Mouse (Mus musculus): ENCODE measurements around the gene Ablim1.

The Ablim1 gene

DNA sequence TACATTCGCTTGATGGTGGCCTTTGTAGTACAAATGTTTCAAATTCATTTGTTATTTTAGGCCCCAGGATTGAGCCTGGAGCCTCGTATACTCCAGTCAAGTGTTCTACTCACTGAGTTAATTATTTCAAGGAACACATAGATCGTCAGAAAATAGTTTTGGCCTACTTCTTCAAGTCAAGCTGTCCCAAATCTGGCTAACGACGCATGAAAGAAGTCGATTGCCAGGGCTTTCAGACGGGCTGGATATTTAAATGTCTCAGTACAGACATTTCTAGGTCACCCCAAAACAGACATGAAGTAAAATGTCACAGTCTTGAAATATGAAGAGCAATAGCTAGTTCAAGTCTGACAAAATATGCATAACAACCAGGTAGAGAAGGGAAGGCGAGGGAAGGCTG lies 261.8 kb downstream of the Ablim1 start:
- DNase-seq: no peak

DNA sequence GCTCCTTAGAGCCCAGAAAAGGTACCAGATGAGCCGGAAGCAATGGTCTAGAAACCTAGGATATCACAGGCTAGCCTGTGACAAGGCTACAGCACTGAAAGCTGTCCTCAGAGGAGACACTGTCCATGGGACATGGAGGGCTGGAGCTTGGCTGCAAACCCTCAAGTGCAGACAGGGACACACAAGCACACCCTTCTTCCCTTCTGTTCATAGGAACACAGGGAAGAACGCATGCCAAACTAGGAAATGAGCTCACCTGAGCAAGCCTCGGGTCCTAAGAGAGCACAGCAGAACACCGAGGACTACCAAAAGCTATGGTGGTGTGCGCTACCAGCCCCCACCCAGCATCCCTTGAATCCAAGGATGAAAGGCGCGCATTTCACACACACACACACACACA lies 262.7 kb downstream of the Ablim1 start:
- DNase-seq: no peak

DNA sequence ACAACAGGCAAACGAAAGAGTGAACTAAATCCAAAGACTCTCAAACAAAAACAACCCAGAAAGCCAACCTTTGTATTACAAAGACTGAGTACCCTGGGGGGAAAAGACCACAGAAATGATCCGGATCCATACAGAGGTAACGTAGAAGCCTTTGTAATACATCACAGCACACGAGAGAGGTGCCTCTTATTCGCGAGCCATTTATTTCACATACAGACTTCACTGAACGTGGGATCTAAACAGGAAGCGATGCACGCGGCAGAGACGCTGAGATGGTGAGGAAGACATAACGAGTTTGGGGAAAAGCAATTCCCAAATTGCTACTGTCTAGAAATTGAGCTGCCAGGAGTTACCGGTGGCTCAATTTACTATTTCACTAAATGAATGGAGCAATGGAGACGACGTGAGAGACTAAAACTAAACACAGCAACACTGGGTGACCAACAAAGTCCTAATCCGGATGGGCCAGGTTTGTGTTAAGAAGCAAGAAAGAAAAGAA lies 265.1 kb downstream of the Ablim1 start:
- DNase-seq: no peak

DNA sequence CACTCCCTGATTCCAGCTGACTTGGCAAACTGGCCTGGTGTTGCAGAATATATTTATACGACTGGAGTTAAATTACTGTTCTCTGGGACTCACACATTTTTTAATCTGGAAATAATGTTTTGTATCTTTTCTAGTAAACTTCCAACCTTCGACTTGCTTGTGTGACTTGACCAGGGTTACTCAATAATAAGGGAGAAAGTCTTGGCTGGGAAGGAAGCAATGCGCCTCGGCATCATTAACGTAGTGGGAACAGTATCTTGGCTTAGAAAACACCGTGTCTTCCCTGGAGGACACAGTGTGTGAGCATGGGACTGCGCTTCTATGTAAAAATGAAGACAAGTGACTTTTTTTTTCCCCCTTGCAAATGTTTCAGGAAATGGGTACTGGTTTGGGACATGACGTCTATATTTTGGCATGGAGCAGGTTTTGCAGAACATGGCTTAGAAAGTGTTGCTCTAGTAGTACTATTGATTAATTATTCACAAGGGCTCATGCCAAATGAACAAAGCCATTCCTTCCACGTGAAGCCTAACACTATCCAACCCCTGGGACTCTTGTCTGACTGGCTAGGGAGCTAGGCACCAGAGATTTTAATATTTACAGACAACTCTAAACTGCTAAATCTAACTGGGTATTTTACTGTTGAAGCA lies 266.9 kb downstream of the Ablim1 start:
- DNase-seq: no peak

DNA sequence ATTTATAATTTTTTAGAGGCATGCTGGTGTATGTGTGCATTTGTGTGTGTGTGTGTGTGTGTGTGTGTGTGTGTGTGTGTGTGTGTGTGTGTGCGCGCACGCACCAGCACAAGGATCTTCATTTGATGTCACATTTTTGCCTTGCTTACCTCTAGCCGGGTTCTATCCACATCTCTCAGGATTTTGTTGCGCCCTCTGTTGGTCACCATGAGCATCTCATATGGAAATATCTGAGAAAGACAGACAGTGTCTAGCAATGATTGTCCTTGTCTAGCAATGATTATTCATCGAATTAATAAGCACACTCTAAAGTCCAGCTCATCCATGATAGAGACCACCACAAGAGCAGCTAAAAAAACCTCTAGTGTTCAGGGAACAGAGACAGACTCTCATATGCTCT lies 275.5 kb downstream of the Ablim1 start:
- DNase-seq: peak; percentile 42 to 51

DNA sequence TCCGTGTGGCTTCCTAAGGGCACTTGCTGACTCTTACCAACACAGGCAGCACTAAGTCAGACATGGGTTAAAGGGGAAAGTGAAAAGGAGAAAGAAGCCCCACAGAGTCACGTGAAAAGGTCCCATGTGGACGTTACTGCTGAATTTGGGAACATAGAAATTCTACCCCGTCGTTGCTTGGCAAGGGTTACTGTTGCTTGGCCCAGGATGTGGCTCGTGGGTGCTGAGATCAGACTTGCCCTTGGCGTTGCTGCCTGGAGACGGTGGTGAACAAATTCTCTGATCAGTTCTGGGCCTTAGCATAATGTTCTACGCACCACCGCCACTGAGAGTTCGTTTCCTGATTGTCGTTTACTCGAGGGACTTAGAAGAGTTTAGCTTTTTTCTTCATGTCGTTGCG lies 277.9 kb downstream of the Ablim1 start:
- no peak for DNase-seq

DNA sequence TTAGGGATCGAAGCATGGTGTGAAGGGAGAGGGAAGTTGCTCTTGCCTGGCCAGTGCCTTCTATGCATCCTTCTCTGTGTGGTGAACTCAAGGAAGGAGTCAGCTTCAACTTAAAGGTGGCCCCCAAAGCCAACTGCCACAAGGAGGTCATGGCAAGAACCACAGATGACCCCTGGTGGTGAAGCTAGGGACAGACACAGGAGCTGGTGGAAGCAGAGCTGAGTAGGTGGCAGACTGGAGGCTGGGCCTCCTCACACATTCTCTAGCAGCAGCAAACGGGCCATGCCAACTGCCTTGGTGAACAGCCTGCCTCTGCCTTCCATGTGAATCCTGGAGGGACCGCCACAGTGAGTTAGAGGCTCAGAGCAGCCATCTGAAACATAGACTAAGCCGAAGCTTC lies 283.1 kb downstream of the Ablim1 start:
- peak; percentile 64 to 65 for DNase-seq

DNA sequence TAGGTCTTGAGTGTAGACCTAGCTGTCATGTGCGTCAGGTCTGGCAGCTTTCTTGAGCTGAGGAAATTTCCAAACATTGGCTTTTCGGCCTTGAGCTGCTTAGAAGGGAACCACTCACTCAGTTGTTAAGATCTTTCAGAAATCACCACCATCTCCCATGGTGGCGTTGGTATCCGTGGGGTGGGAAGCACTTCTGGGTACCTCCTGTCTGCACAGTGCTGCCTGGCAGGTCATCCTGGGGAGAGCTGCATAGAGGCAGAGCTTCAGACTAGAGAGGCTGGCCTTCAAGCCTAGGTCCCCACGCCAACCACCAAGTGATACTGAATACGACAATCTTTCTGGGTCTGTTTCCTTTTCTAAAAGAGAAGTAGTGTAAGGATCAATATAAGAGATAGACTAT lies 285.3 kb downstream of the Ablim1 start:
- no peak for DNase-seq

DNA sequence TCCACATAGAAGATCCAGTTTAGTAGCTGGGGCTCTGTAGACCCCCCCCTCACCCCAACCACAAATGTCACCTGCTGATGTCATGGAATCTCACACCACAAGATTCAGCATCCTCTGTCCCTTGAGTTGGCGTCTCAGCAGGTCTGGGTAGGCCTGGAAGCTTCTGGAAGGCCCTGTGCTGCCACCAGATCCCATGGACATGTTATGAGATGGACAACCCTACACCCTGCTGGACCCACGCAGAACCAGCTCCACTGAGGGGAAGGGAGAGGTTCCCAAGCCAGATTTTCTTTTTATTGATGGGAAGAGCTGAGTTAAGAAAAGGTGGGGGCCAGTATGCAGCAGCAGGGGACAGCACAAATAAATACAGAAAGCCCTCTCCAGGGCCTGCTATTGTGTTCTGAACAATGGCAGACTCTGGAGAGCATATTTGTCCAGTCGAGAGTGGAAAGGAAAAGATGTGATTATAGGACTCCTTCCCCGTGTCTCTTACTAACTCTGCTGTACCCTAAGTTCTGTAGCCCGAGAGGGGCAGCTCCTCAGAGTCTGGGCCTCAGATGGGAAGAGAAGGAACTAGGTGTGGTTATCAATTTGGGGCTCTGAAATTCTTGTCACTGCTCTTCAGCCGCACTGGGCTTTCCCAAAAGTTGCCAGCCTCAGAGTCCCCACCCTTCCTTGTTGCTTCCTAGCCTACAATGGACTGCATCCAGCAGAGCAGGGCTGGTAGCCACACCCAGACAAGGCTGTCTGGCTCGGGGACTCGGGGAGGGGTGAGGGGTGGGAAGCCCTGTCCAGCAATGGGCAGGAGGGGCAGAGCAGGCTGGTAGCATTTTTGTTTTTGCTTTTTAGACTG lies 286.2 kb downstream of the Ablim1 start:
- DNase-seq: no peak

DNA sequence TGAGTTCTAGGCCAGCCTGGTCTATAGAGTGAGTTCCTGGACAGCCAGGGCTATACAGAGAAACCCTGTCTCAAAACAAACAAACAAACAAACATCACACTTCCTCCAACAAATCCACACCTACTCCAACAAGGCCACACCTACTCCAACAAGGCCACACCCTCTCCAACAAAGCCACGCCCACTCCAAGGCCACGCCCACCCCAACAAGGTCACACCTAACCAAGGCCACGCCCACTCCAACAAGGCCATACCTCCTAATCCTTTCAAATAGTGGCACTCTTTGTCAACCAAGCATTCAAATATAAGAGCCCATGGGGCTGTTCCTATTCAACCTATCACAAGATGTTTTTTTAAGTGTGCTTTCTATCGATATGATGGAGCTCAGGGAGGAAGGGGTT lies 288.2 kb downstream of the Ablim1 start:
- DNase-seq: peak; percentile 28 to 41

DNA sequence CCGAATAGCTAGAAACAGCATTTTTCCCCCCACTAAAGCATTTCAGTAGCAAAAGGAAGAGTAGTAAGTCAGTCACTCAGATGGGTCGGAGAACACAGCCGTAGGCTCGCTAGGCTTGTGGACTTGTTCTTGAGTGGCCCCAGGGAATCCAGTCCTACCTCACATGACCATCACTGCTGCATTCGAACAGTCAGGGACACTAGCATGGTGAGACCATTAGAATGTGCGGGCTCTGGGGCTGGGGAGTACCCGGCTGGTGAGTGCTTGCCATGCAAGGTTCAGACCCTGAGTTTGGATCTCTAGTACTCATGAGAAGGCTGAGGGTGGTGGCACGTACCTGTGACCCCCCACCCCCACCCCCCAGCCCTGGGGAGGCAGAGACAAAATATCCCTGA lies 296.9 kb downstream of the Ablim1 start:
- DNase-seq: no peak

DNA sequence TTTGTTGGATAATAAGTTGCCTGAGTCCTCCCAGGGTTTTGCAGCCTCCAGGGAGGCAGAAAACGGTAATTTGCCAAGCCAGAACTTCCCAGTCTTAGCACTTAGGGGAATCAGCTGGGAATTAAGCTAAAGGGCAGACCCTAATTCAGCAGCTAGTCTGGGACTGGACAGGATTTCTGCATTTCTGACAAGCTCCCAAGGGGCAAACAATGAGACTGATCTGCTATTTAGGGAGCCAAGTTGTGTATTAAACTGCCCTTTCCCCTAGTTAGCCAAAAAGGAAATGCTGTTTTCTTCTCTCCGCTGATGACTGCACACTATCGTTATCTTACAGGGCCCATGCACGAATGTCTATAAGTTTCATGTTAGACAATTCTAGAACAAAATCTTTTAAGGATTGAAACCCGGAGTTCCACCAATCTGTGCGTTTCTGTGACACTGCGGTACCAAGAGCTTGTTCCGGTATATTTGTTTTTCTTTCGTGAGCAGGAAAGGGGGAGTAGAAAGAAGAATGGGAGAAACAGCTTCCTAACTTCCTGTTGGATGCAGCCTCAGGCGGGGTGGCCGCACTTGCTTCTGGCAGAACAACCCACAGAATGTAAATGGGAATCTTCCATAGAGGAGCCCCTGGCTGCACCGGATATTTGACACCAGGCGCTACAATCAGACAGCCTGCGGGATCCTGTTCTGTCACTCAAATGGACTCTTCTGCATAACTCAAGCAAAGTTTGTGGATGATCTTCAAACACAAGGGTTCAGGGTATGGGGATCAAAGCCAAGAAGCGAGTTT lies 297.5 kb downstream of the Ablim1 start:
- no peak for DNase-seq

DNA sequence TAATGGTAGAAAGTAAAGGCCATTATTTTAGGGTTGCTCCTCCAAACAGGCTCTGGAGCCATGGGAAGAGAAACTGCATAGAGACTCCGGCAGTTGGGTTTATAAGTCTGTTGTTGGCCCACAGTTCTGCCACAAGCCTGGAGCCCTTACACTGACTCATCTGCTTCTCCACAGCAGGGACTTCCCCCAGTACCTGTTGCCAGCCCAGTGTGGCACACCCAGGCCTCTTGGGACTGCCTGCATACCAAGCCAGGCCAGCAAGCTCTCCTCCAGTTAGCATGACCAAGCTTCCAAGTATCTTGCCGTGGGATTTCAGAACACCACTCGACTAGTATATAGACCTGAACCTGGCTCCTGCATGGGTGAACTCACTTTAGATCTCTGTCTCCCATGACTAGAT lies 299.9 kb downstream of the Ablim1 start:
- peak; percentile 54 to 63 for DNase-seq

DNA sequence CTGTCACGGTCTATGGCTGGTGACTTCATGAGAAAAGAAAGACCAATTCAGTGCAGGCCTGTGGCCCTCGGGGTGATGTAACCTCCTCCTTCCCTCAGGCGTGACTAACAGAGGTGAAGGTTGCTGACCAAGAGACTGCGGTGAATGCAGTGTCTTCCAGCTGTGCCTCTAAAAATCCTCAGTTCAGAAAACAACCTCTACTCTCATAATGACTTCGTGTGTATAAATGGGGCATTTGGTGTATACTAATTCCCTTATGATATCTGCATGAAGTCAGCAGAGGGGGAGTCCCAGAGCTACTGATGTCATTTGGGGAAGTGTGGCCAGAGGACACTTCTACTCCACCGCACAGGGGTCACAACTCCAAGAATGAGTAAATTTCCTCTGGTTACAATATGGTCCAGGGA lies 301.4 kb downstream of the Ablim1 start:
- peak; percentile 50 to 55 for DNase-seq

DNA sequence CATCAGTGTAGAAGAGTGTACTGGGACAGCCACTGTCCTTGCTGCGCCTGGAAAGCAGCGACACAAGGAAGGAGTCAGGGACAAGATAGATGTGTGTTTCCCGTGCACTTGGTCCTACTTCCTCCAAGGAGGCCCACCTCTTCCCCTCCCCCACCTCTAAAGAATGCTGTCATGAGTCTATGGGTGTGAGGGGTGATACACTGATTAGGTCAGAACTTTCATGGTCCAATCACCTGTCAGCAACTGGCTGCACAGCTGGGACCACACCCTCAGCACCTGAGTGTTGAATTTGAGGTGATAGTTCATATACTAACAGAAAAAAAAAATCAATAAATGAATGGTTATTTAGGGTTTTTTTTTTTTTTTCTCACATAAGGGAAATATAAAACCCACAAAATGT lies 302.7 kb downstream of the Ablim1 start:
- peak in 1 of 2 experiments; percentile 21 for DNase-seq

DNA sequence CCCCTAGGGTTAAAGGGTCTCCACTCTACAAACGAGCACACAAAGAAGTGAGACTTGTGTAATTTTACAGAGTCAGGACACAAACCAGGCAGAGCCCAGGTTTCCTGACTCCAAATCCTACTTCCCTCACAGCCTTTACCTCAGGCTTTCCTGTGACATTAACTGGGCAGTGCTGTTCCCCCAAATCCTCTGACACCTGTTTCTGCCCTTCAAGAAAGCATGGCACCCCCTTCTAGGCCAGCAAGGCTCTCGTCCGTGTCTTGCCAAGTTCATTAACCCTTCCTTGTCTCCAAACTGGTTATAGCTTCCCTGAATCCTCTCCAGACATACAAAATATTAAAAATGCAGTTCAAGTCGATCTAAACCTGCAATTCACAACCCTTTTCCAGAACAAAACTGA lies 304.7 kb downstream of the Ablim1 start:
- no peak for DNase-seq

DNA sequence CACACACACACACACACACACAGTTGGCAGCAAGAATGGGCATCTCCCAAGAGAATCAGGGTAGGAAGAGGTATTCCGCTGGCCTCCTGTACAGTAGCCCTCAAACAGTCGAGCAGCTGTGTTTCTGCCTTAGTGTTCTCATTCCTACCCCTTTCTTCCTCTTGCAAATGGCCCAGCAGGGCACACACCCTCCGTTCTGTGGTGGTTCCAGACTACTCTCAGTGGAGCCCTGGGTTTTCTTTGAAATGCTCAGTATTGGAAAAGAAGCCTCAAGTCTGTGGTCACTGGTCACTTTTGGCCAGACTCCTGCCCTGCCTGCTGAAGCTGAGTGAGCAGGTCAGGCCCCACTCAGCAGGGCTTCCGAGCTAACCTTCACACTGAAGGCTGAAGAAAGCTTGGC lies 305.1 kb downstream of the Ablim1 start:
- DNase-seq: no peak

DNA sequence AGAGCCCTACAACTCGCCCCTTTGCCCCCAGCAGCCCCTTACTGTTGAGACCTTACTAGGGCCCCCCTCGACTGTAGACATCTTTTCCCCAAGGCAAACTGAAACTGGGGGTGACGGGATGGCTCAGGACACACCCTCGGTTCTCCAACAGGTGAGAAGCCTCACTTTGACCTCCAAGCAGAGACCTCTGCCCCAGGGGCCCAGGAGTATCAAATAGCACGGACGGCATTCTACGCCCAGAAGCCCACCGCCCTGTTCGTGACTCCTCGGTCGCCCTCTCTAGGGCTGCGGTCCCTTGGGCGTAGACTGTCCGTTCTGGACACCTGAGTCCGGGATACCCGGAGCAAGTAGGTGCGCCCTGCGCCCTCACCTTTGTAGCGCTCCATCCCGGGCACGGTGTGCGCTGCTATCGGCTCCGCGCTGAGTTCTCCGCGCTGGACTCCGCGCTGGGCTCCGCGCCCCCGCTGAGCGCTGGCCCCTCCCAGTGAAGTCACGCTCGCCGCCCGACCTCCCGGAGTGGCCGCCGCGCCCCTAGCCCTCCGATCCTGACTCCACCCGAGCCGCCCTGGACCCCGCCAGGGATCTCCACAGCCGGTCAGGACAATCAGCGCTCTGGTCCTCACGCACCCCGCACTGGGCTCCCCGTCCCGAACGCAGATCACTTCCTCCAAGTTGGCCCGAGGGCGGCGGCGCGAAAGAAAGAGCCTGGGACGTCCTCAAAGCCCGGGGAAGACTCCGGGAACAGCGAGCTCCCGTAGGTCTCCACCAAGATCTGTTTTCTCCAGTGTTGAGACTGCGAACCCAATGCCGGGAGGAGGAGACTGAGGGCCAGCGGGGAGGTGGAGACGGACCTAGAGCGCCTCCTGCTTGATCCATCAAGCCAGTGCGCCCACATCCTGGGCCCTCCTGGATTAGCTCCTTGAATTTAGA lies 306.7 kb downstream of the Ablim1 start, which contains the start of gene Afap1l2:
Afap1l2 (minus strand) TSS at position 448 of the 930 bp plus-strand sequence.
- peak; percentile 30 to 37 for DNase-seq

DNA sequence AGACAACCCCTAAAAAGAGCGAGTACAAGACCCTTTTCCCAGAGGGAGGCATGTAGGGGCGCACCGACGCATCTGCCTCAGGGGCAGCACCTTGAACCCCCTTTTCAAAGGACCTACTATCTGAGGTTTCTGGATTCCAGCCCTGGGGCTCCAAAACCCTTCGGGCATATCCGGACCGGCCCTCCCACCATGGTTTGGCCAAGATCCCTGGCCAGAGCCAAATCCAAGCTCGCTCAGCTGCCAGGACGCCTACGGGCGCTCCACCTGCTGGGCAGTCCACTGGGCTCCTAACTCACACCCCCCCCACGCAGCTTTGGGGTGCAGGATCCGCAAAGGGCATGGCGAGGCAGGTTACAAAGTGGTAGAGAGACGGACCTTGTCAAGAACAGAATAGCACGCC lies 307.4 kb downstream of the Ablim1 start:
- no peak for DNase-seq

DNA sequence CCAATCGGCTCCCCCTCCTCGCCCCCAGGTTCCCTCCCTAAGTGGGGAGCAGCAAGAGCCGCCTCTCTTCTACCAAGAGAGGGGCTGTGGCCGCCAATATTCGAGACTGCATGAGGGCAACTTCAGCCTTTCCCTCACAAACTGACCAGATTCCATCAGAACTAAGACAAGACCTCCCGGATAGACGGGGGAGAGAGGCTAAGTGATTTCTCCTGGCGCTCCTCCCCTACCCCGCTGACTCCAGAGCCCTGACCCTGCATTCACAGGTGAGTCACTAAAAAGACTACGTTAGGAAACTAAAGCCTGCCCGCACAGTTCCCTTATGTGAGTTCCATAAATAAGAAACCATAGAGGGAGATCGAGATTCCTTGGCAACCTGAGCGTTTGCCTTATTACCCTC lies 307.9 kb downstream of the Ablim1 start:
- DNase-seq: no peak

DNA sequence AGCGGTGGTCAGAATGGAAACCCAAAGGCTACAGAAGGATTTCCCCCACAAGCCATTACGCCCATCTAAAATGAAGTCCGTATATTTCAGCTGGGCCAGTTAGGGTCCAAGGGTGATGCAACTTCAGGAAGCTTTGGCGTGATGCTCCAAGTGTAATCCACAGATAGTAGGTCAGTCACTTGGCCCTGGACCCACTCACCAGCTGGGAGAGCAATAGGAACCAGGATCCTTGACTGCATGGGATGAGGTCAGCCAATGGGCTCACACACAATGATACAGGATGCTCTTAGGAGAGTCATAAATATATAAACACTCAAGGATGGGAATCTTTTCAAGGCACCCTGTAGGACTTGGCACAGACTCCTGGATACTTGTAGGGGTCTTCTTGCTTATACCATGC lies 309.7 kb downstream of the Ablim1 start:
- no peak for DNase-seq

DNA sequence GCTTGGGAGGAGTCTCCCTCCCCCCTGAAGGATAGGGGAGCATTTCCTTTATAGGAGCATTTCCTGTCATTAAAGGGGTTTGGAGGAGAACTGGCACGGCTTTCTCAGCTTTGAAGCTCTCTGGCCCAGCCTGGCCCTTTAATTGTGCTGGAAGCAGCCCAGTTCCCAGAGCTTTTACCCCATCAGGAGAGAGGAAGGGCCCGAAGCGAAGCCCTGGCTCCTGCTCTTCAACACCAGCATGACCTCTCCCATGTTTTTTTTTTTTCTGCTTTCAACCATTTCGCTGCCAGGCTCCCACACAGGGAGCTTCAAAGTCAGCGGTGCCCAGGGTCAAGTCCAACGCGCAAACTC lies 311.3 kb downstream of the Ablim1 start:
- no peak for DNase-seq

All from B cell, adult 2 months (primary cell).